Mouse (Mus musculus): ENCODE data around the gene Itpr2.

- TF ChIP-seq CTCF (IDR thresholded peaks at IDR 0.05; ENCODE audit: low read depth, low read length): no peak
- no peak for TF ChIP-seq EP300 (IDR thresholded peaks at IDR 0.05; ENCODE audit: insufficient read depth, low read depth, low read length)
Observed at GRCm38 (mm10) chr6:146185532-146185931, 316.5 kb downstream of the Itpr2 start.
